Mouse (Mus musculus) ES-E14 (cell line): ENCODE data around the gene Nek7. TPM values are rescaled to one million over a fixed set of nuclear protein-coding genes. Genes with fewer than 3 reads are reported as not detected.
A peak's percentile ranks its signal among the peaks of the same experiment; 100 is the strongest.

ENCODE experiments used
- DNase-seq: peaks from one replicate; pipeline ENCODE4 v3.0.0-alpha.2; 2013; ENCODE audit warnings: low read depth, low spot score
- H3K27ac ChIP-seq: 2 replicates; pipeline ENCODE4 v1.5.1; 2012; ENCODE audit warnings: low read depth, mild to moderate bottlenecking, low read length, moderate library complexity, mixed read lengths; ENCODE audit not compliant: poor library complexity, insufficient read depth, severe bottlenecking
- H3K36me3 ChIP-seq: 2 replicates; pipeline ENCODE4 v1.6.1; 2012; ENCODE audit warnings: mild to moderate bottlenecking, low read length, moderate library complexity, mixed read lengths; ENCODE audit not compliant: control insufficient read depth, poor library complexity, insufficient read depth, severe bottlenecking
- H3K4me1 ChIP-seq, 2 experiments: fragments of 150-350 bp in 1 of 2; sonication (generic) in 1 of 2; 2 replicates each; pipeline ENCODE4 v1.6.1; 2012; ENCODE audit warnings: low read length in 2 of 2, mild to moderate bottlenecking in 1 of 2, mixed read lengths in 1 of 2; ENCODE audit not compliant: control insufficient read depth in 2 of 2, insufficient read depth in 2 of 2, poor library complexity in 1 of 2
- H3K4me3 ChIP-seq, 2 experiments: fragments of 150-350 bp in 1 of 2; sonication (generic) in 1 of 2; 2 replicates each; pipeline ENCODE4 v1.5.1; 2012; ENCODE audit warnings: low read length in 2 of 2, low read depth in 1 of 2, mild to moderate bottlenecking in 1 of 2, mixed read lengths in 1 of 2; ENCODE audit not compliant: insufficient read depth in 1 of 2, poor library complexity in 1 of 2, severe bottlenecking in 1 of 2
- H3K9ac ChIP-seq: 2 replicates; pipeline ENCODE4 v1.6.1; 2012; ENCODE audit warnings: low read depth, mild to moderate bottlenecking, low read length, mixed read lengths; ENCODE audit not compliant: poor library complexity, insufficient read depth, severe bottlenecking
- H3K9me3 ChIP-seq: fragments of 150-350 bp; sonication (generic); 2 replicates; pipeline ENCODE4 v1.6.1; 2012; ENCODE audit warnings: low read depth, mild to moderate bottlenecking, low read length; ENCODE audit not compliant: control insufficient read depth, insufficient read depth
- CHD2 ChIP-seq: IDR thresholded peaks from 2 replicates; pipeline ENCODE4 v1.6.1; 2014; ENCODE audit warnings: mild to moderate bottlenecking, low read depth, low read length, inconsistent platforms
- HCFC1 ChIP-seq: IDR thresholded peaks from 2 replicates; pipeline ENCODE4 v1.6.1; 2012; ENCODE audit warnings: low read length, inconsistent platforms, borderline replicate concordance; ENCODE audit not compliant: insufficient read depth
- MAFK ChIP-seq: IDR thresholded peaks from 2 replicates; pipeline ENCODE4 v1.6.1; 2014; ENCODE audit warnings: mild to moderate bottlenecking, low read depth, low read length, inconsistent platforms; ENCODE audit not compliant: insufficient read depth
- ZC3H11A ChIP-seq: IDR thresholded peaks from 2 replicates; pipeline ENCODE4 v1.6.1; 2012; ENCODE audit warnings: low read depth, mild to moderate bottlenecking, inconsistent platforms, low read length, borderline replicate concordance
- ZNF384 ChIP-seq: IDR thresholded peaks from 2 replicates; pipeline ENCODE4 v1.6.1; 2012; ENCODE audit warnings: low read depth, low read length, inconsistent platforms
- in situ Hi-C, 2 experiments: fragments of 600-800 bp; cut with MboI; formaldehyde crosslinking; loops; one replicate each; pipeline ENCODE4 v1.15.1; 2025; ENCODE audit warnings: low sequenced_read_pairs in 2 of 2, inconsistent platforms in 1 of 2; ENCODE audit not compliant: unreplicated experiment in 2 of 2
- total RNA-seq: library from RNA; depleted of rRNA; stranded (reverse); fragments of 300-350 nt; gene quantifications from 2 replicates; pipeline ENCODE4 v1.2.3, GENCODE M21; 2012

Nek7 gene
- total RNA-seq, 1 experiment = 13.3 TPM

GRCm38 (mm10) chr1:138596127-138596706 lies 23.7 kb downstream of the Nek7 start:
- no peak overlapping the region for H3K27ac ChIP-seq
- H3K4me1 ChIP-seq = peaks cover 0 to 2% of the 10 kb centered on the region in 2 experiments; a peak in 1 of 4 replicates
- H3K9me3 ChIP-seq = no peaks in the 10 kb centered on the region
- TF ChIP-seq HCFC1 (no peak), ZC3H11A (no peak), ZNF384 (no peak), MAFK (no peak), CHD2 (no peak)
- H3K4me3 ChIP-seq = no peak overlapping the region
- in situ Hi-C loops = no loop called here
- H3K36me3 ChIP-seq = no peaks in the 10 kb centered on the region; the same call in 1 of the 2 replicates
- DNase-seq = no peak
- H3K9ac ChIP-seq = no peak overlapping the region

- TF ChIP-seq HCFC1 = no peak
- no peak for TF ChIP-seq ZNF384
- no peak for TF ChIP-seq MAFK
- no peak for TF ChIP-seq ZC3H11A
- Histone ChIP-seq H3K9ac (no peak overlapping the region), H3K4me1 (peaks cover 0 to 4% of the 10 kb centered on the region in 2 experiments; a peak in 2 of 4 replicates), H3K27ac (no peak overlapping the region), H3K9me3 (no peaks in the 10 kb centered on the region), H3K4me3 (no peak overlapping the region), H3K36me3 (no peaks in the 10 kb centered on the region)
- no peak for DNase-seq
- in situ Hi-C loops = no loop called here
Observed at GRCm38 (mm10) chr1:138594910-138595309, 25.0 kb downstream of the Nek7 start.

DNA sequence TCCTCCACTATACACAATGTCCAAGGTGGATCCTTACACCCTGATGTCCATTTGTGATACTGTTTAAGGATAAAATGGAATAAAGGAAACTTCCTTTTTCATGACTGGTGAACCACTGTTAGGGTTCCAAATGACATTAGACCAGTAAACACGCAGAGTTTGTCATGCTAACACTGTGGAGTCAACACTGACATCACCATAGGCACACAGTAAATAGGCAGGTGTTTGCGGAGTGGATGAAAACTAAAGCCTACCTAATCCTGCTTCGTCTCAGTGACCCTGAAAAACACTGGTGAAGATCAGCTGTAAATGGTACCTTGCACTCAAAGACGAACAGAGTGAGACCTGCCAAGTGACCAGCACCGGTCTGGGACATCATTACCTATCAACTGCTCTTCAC lies 26.0 kb downstream of the Nek7 start:
- H3K9ac ChIP-seq = no peak overlapping the region
- TF ChIP-seq MAFK = no peak
- TF ChIP-seq ZC3H11A = no peak
- TF ChIP-seq HCFC1 = no peak
- TF ChIP-seq ZNF384 = no peak
- no peak for TF ChIP-seq CHD2
- in situ Hi-C loops = no loop called here
- H3K4me1 ChIP-seq = peaks cover 0 to 4% of the 10 kb centered on the region in 2 experiments; a peak in 2 of 4 replicates
- H3K9me3 ChIP-seq = no peaks in the 10 kb centered on the region
- H3K27ac ChIP-seq = no peak overlapping the region
- no peaks in the 10 kb centered on the region for H3K36me3 ChIP-seq
- no peak overlapping the region for H3K4me3 ChIP-seq
- DNase-seq = no peak

GRCm38 (mm10) chr1:138592466-138592865 lies 27.5 kb downstream of the Nek7 start:
- Histone ChIP-seq H3K9me3 (no peaks in the 10 kb centered on the region), H3K4me3 (0 out of 4 replicates have a peak overlapping the region, but pooled peaks of 1 of the 2 experiments have one; percentile 3), H3K9ac (no peak overlapping the region), H3K27ac (no peak overlapping the region), H3K4me1 (peaks cover 0 to 4% of the 10 kb centered on the region in 2 experiments; a peak in 2 of 4 replicates), H3K36me3 (no peaks in the 10 kb centered on the region)
- peak; percentile 26 for DNase-seq
- TF ChIP-seq MAFK (no peak), HCFC1 (no peak), CHD2 (no peak), ZNF384 (no peak), ZC3H11A (no peak)
- in situ Hi-C loops = no loop called here
